Mouse (Mus musculus) liver, embryonic 13.5 days (tissue): ENCODE data around the gene Lrrc4. TPM values are rescaled to one million over a fixed set of nuclear protein-coding genes. Genes with fewer than 3 reads are reported as not detected.

Experiments
- ATAC-seq: fragments of 200-750 bp; cut with Nextera tagmentation; 2 replicates; pipeline ENCODE4 v1.8.0; 2017; ENCODE audit warnings: low read depth, mild to moderate bottlenecking, moderate number of reproducible peaks, moderate library complexity
- DNase-seq: peaks from one replicate; pipeline ENCODE4 v3.0.0; 2022
- H3K27ac ChIP-seq: fragments of 300-500 bp; sonication (generic); 2 replicates; pipeline ENCODE4 v1.5.1; 2015; ENCODE audit warnings: moderate library complexity, mild to moderate bottlenecking, inconsistent platforms
- H3K27me3 ChIP-seq: fragments of 300-500 bp; sonication (generic); 2 replicates; pipeline ENCODE4 v1.6.1; 2015; ENCODE audit warnings: mild to moderate bottlenecking, inconsistent platforms
- H3K36me3 ChIP-seq: fragments of 300-500 bp; sonication (generic); 2 replicates; pipeline ENCODE4 v1.6.1; 2015; ENCODE audit warnings: mild to moderate bottlenecking, inconsistent platforms
- H3K4me1 ChIP-seq: fragments of 300-500 bp; sonication (generic); replicated peaks from 2 replicates; pipeline ENCODE4 v1.6.1; 2015; ENCODE audit warnings: inconsistent platforms
- H3K4me2 ChIP-seq: fragments of 300-500 bp; sonication (generic); 2 replicates; pipeline ENCODE4 v1.6.1; 2015; ENCODE audit warnings: inconsistent platforms, mild to moderate bottlenecking, moderate library complexity
- H3K4me3 ChIP-seq: fragments of 300-500 bp; sonication (generic); replicated peaks from 2 replicates; pipeline ENCODE4 v1.5.1; 2015; ENCODE audit warnings: mild to moderate bottlenecking, inconsistent platforms
- H3K9ac ChIP-seq: fragments of 300-500 bp; sonication (generic); 2 replicates; pipeline ENCODE4 v1.6.1; 2015; ENCODE audit warnings: mild to moderate bottlenecking, inconsistent platforms
- H3K9me3 ChIP-seq: fragments of 300-500 bp; sonication (generic); replicated peaks from 2 replicates; pipeline ENCODE4 v1.6.1; 2016; ENCODE audit warnings: inconsistent platforms
- WGBS: fragments of 180-500 bp; shearing (Covaris S2); methylation state at CpG from one replicate; pipeline ENCODE4 v1.1.7; 2015; ENCODE audit not compliant: insufficient replicate concordance; 5-methylcytosine and 5-hydroxymethylcytosine counted together
- polyA plus RNA-seq: library from polyadenylated mRNA; unstranded; fragments of >200 nt; fragmentation: Nextera tagmentation; extraction: Ambion mirVana; gene quantifications from 2 replicates; pipeline ENCODE4 v1.2.1, GENCODE M21; 2015

Gene Lrrc4
- polyA plus RNA-seq, 1 experiment from 2014 or later, result 0.08 TPM

DNA sequence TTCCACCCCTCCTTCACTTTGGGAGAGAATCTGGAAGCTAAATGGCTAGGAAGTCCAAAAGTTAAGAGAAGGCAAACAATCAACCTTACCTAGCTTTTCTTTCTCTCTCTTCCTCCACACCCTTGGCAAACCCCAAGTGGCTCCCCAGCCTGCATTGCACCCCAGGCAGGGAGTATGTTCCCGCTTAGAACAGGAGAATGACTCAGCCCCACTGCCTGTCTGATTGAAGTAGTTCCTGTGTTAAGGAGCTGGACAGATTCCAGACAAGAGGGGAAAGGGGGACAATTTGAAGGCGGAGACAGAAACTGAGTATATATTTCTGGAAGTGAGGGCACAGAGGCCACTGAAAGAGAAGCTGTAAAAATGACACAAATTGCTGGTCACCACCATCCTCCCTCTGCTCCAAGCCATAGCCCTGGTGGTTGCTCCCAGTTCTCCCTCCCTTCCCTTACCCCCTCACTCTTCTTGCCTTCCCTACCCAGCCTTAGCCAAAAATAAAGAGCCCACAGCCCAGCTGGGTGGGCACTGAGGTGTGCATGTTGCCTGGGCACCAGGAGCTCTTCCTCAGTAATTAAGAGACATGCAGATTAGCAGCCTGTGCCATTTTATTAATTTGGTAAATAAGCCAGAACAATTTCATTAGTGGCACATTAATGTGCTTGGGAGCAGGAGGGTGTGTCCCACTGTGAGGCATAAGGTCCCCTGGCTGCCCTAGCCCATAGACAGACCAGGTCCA is 36.1 kb upstream of the Lrrc4 start:
- ATAC-seq (no peak), DNase-seq (no peak)
- H3K9me3 ChIP-seq, result no peaks in the 10 kb centered on the region
- H3K4me3 ChIP-seq, result no peak overlapping the region
- no peaks in the 10 kb centered on the region for H3K36me3 ChIP-seq
- no peak overlapping the region for H3K4me2 ChIP-seq
- no peak overlapping the region for H3K9ac ChIP-seq
- H3K4me1 ChIP-seq, result peaks cover 13% of the 10 kb centered on the region; the same call in 1 of the 2 replicates
- WGBS, result 64% methylated on average over 2 of the region's 2 CpGs
- H3K27ac ChIP-seq, result no peak overlapping the region
- H3K27me3 ChIP-seq, result no peaks in the 10 kb centered on the region

GRCm38 (mm10) chr6:28866206-28866605 is 34.7 kb upstream of the Lrrc4 start:
- H3K27ac ChIP-seq, result no peak overlapping the region
- no peak overlapping the region for H3K4me3 ChIP-seq
- no peaks in the 10 kb centered on the region for H3K9me3 ChIP-seq
- H3K4me2 ChIP-seq, result no peak overlapping the region
- no peaks in the 10 kb centered on the region for H3K36me3 ChIP-seq
- no peak overlapping the region for H3K9ac ChIP-seq
- peaks cover 13% of the 10 kb centered on the region; the same call in 1 of the 2 replicates for H3K4me1 ChIP-seq
- WGBS, result 71% methylated on average over 3 of the region's 3 CpGs
- DNase-seq (no peak), ATAC-seq (no peak)
- no peaks in the 10 kb centered on the region for H3K27me3 ChIP-seq

DNA sequence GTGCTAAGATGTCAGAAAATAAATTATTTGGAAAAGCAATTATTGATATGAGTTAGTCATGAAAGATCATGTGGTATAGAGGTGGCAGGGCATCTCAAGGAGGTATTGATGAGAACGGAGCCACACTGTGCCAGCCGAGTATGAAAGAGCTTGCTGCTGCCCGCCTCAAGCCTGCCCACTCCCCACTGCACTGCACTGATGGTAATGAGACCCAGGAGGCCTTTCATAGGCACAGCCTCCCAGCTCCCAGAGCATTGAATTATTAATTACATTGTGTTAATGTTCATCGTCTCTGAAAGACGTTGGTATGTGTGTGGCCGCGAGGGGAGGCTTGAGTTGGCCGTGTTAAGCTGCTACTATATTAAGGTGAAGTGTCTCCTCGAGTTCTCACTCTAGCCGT is 33.6 kb upstream of the Lrrc4 start:
- H3K27me3 ChIP-seq, result no peaks in the 10 kb centered on the region
- no peak for DNase-seq
- 82% methylated on average over 10 of the region's 10 CpGs for WGBS
- peaks cover 13% of the 10 kb centered on the region; the same call in 1 of the 2 replicates for H3K4me1 ChIP-seq
- no peak overlapping the region for H3K4me3 ChIP-seq
- no peak for ATAC-seq
- no peak overlapping the region for H3K9ac ChIP-seq
- H3K4me2 ChIP-seq, result no peak overlapping the region
- H3K36me3 ChIP-seq, result no peaks in the 10 kb centered on the region
- no peaks in the 10 kb centered on the region for H3K9me3 ChIP-seq
- no peak overlapping the region for H3K27ac ChIP-seq

DNA sequence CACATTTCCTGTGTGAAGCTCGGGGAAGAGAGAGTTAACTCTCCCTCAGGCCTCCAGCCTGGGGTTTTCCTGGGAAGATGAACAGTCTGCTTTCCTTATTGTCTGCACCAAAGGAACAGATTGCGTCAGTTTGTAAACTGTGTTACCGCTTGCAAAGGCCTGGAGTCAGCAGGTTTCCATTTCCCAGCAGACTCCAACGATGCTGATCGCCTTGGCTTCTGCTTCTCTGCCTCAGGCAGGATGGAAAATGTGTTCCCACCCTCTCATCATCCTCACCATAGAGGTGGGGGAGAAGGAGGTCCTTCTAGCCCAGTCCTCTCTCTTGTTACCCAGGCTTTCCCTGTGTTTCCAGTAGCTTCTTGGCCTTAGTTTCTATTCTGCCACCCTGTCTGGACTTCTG is 33.1 kb upstream of the Lrrc4 start:
- H3K4me3 ChIP-seq, result no peak overlapping the region
- ATAC-seq (no peak), DNase-seq (no peak)
- no peaks in the 10 kb centered on the region for H3K27me3 ChIP-seq
- no peaks in the 10 kb centered on the region for H3K9me3 ChIP-seq
- H3K9ac ChIP-seq, result no peak overlapping the region
- no peaks in the 10 kb centered on the region for H3K36me3 ChIP-seq
- H3K4me2 ChIP-seq, result no peak overlapping the region
- peaks cover 13% of the 10 kb centered on the region; the same call in 1 of the 2 replicates for H3K4me1 ChIP-seq
- 49% methylated on average over 5 of the region's 5 CpGs for WGBS
- no peak overlapping the region for H3K27ac ChIP-seq

- H3K4me1 ChIP-seq, result peaks cover 19% of the 10 kb centered on the region
- no peak overlapping the region for H3K4me2 ChIP-seq
- no peaks in the 10 kb centered on the region for H3K9me3 ChIP-seq
- H3K9ac ChIP-seq, result no peak overlapping the region
- ATAC-seq (no peak), DNase-seq (no peak)
- no peak overlapping the region for H3K27ac ChIP-seq
- H3K27me3 ChIP-seq, result no peaks in the 10 kb centered on the region
- H3K4me3 ChIP-seq, result no peak overlapping the region
- no peaks in the 10 kb centered on the region; the same call in 1 of the 2 replicates for H3K36me3 ChIP-seq
- WGBS, result 75% methylated on average over 8 of the region's 8 CpGs
Observed at GRCm38 (mm10) chr6:28862304-28862703, 30.8 kb upstream of the Lrrc4 start.

DNA sequence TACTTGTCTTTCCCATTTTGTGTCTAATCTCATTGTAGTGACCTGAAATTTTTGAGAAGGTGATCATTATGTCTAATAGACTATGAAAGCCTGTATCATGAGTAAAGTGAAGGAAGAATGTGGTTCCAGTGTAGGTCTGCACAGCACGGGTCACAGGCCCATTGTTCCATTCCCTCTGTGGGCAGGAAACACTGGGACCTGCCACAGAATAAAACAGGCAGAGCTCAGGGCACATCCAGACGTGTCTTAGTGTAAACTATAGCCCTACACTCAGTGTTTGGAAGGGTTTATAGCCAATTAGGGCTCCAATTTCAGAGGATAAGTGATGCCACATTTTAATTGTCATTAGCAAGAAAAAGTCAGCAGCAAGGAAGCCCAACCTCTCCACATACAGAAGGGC is 29.4 kb upstream of the Lrrc4 start:
- H3K36me3 ChIP-seq, result no peaks in the 10 kb centered on the region; the same call in 1 of the 2 replicates
- H3K9ac ChIP-seq, result no peak overlapping the region
- H3K4me2 ChIP-seq, result no peak overlapping the region
- H3K27ac ChIP-seq, result no peak overlapping the region
- no peaks in the 10 kb centered on the region for H3K27me3 ChIP-seq
- DNase-seq, result no peak
- ATAC-seq, result no peak
- 41% methylated on average over 2 of the region's 2 CpGs for whole genome bisulfite sequencing
- no peaks in the 10 kb centered on the region for H3K9me3 ChIP-seq
- no peak overlapping the region for H3K4me3 ChIP-seq
- peaks cover 24% of the 10 kb centered on the region for H3K4me1 ChIP-seq

- H3K4me3 ChIP-seq, result no peak overlapping the region
- no peak for ATAC-seq
- no peaks in the 10 kb centered on the region; the same call in 1 of the 2 replicates for H3K36me3 ChIP-seq
- peaks cover 25% of the 10 kb centered on the region for H3K4me1 ChIP-seq
- H3K27me3 ChIP-seq, result no peaks in the 10 kb centered on the region
- 63% methylated on average over 2 of the region's 2 CpGs for WGBS
- no peak overlapping the region for H3K9ac ChIP-seq
- no peak for DNase-seq
- H3K27ac ChIP-seq, result no peak overlapping the region
- H3K4me2 ChIP-seq, result no peak overlapping the region
- no peaks in the 10 kb centered on the region for H3K9me3 ChIP-seq
Observed at GRCm38 (mm10) chr6:28860450-28860849, 28.9 kb upstream of the Lrrc4 start.

- Histone ChIP-seq H3K27ac (no peak overlapping the region), H3K4me3 (no peak overlapping the region), H3K36me3 (no peaks in the 10 kb centered on the region; the same call in 1 of the 2 replicates), H3K4me1 (peaks cover 30% of the 10 kb centered on the region), H3K4me2 (no peak overlapping the region), H3K9me3 (no peaks in the 10 kb centered on the region), H3K9ac (no peak overlapping the region), H3K27me3 (no peaks in the 10 kb centered on the region)
- ATAC-seq (no peak), DNase-seq (no peak)
- 76% methylated on average over 2 of the region's 2 CpGs for WGBS
Observed at GRCm38 (mm10) chr6:28859094-28859493, 27.5 kb upstream of the Lrrc4 start.

GRCm38 (mm10) chr6:28857198-28858180 is 25.9 kb upstream of the Lrrc4 start:
- WGBS, result 15% methylated on average over 2 of the region's 2 CpGs
- H3K4me3 ChIP-seq, result no peak overlapping the region
- no peak overlapping the region for H3K9ac ChIP-seq
- DNase-seq (no peak), ATAC-seq (peak; percentile 69)
- H3K27ac ChIP-seq, result no peak overlapping the region
- H3K9me3 ChIP-seq, result no peaks in the 10 kb centered on the region
- H3K4me2 ChIP-seq, result no peak overlapping the region
- H3K27me3 ChIP-seq, result no peaks in the 10 kb centered on the region
- no peaks in the 10 kb centered on the region; the same call in 1 of the 2 replicates for H3K36me3 ChIP-seq
- H3K4me1 ChIP-seq, result peaks cover 30% of the 10 kb centered on the region

DNA sequence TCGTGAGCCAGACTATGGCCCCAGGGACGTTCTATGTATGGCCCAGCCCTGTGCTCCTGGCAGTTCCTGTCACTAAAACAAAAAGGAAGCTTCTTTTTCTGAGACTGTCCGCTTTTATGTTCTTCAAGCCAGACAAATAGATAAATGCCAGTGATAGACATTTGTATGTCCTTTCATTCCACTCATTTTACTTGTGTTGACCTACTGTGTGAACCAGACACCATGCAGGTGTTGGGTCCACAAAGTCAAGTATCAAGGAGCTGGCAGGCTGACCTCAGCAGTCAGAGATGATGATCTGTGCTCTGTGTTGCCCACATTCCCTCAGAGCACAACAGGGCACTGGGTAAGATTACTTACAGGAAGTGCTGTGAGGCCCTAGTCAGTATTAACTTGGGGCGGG is 25.2 kb upstream of the Lrrc4 start:
- ATAC-seq (no peak), DNase-seq (no peak)
- Histone ChIP-seq H3K4me3 (no peak overlapping the region), H3K36me3 (no peaks in the 10 kb centered on the region; the same call in 1 of the 2 replicates), H3K27me3 (no peaks in the 10 kb centered on the region), H3K9me3 (no peaks in the 10 kb centered on the region), H3K4me1 (peaks cover 30% of the 10 kb centered on the region), H3K9ac (no peak overlapping the region), H3K27ac (no peak overlapping the region), H3K4me2 (no peak overlapping the region)
- 35% methylated on average over 4 of the region's 4 CpGs for WGBS

- no peaks in the 10 kb centered on the region for H3K27me3 ChIP-seq
- no peak overlapping the region for H3K9ac ChIP-seq
- peaks cover 30% of the 10 kb centered on the region for H3K4me1 ChIP-seq
- ATAC-seq (no peak), DNase-seq (no peak)
- no peak overlapping the region for H3K4me2 ChIP-seq
- H3K36me3 ChIP-seq, result no peaks in the 10 kb centered on the region; the same call in 1 of the 2 replicates
- H3K4me3 ChIP-seq, result no peak overlapping the region
- H3K27ac ChIP-seq, result no peak overlapping the region
- H3K9me3 ChIP-seq, result no peaks in the 10 kb centered on the region
- 64% methylated on average over 3 of the region's 3 CpGs for WGBS
Observed at GRCm38 (mm10) chr6:28855442-28855841, 23.9 kb upstream of the Lrrc4 start.
